Mouse (Mus musculus) adrenal gland, adult 2 months (tissue): ENCODE results near the gene Med4. TPM values are rescaled to one million over a fixed set of nuclear protein-coding genes. Genes with fewer than 3 reads are reported as not detected.

Experiments used
- polyA plus RNA-seq: library from polyadenylated mRNA; depleted of rRNA; stranded (reverse); fragments of >200 nt; gene quantifications from 2 replicates; pipeline ENCODE4 v1.2.3, GENCODE M21; 2012; rRNA removed
- total RNA-seq, 2 experiments: library from RNA; stranded (reverse); gene quantifications; 2 replicates each; pipeline ENCODE4 v1.2.3; 2021

Med4 gene
- total and polyA plus RNA-seq, 3 experiments: 4.1 to 22.5 (median 21.6) TPM

Other genes with a start within 250 kb of the Med4 start
- 10 to 100 TPM; 22.6 to 24.3 TPM for gene Rb1, start 184.2 kb upstream of the Med4 start, total RNA-seq
- gene Rb1, start 184.2 kb upstream of the Med4 start, polyA plus RNA-seq: 0.73 and 0.78 TPM in 2 replicates
- gene Itm2b, start 124.7 kb upstream of the Med4 start, total RNA-seq: 1,000 to 10,000 TPM; 1,107 to 1,115 TPM
- gene Itm2b, start 124.7 kb upstream of the Med4 start, polyA plus RNA-seq: 828 and 985 TPM in 2 replicates
- 100 to 1,000 TPM; 303 to 488 TPM for gene Sucla2, start 15.3 kb downstream of the Med4 start, total RNA-seq
- 25.6 and 34.3 TPM in 2 replicates for gene Sucla2, start 15.3 kb downstream of the Med4 start, polyA plus RNA-seq
- 1 to 10 TPM; 4.6 to 7.7 TPM for gene Nudt15, start 38.2 kb downstream of the Med4 start, total RNA-seq
- gene Nudt15, start 38.2 kb downstream of the Med4 start, polyA plus RNA-seq: 0.90 and 1.2 TPM in 2 replicates
- not detected for gene Gm21750, start 151.2 kb downstream of the Med4 start, total RNA-seq
- gene Gm21750, start 151.2 kb downstream of the Med4 start, polyA plus RNA-seq: not detected in 2 replicates